Mouse (Mus musculus): ENCODE measurements around the gene Gm36176.

Gene Gm36176

GRCm38 (mm10) chr10:77882553-77882952 lies 36.0 kb downstream of the Gm36176 start:
- no peak for DNase-seq (ENCODE audit: low spot score)

- DNase-seq (ENCODE audit: low spot score) = no peak
Measured at GRCm38 (mm10) chr10:77886007-77886747, 39.6 kb downstream of the Gm36176 start.

- no peak for DNase-seq (ENCODE audit: low spot score)
Measured at GRCm38 (mm10) chr10:77890987-77891565, 44.5 kb downstream of the Gm36176 start.

GRCm38 (mm10) chr10:77895562-77895961 lies 49.0 kb downstream of the Gm36176 start:
- DNase-seq (ENCODE audit: low spot score) = no peak

All from urinary bladder, postnatal 25 days (tissue).